Mouse (Mus musculus) brain, embryonic 14.5 days (tissue): Measurements from ENCODE around the gene Iqch.

Experiments
- CTCF ChIP-seq: fragments of 200-500 bp; IDR thresholded peaks from 2 replicates; pipeline ENCODE4 v1.5.1; 2012; ENCODE audit warnings: inconsistent platforms, mild to moderate bottlenecking, moderate library complexity, borderline replicate concordance; ENCODE audit not compliant: insufficient read depth, insufficient read length; ENCODE audit errors: extremely low read depth
- POLR2A ChIP-seq: fragments of 200-500 bp; IDR thresholded peaks from 2 replicates; pipeline ENCODE4 v1.6.1; 2012; ENCODE audit warnings: mild to moderate bottlenecking, inconsistent platforms, borderline replicate concordance; ENCODE audit not compliant: poor library complexity, insufficient read depth, insufficient read length, severe bottlenecking; ENCODE audit errors: extremely low read depth

DNA sequence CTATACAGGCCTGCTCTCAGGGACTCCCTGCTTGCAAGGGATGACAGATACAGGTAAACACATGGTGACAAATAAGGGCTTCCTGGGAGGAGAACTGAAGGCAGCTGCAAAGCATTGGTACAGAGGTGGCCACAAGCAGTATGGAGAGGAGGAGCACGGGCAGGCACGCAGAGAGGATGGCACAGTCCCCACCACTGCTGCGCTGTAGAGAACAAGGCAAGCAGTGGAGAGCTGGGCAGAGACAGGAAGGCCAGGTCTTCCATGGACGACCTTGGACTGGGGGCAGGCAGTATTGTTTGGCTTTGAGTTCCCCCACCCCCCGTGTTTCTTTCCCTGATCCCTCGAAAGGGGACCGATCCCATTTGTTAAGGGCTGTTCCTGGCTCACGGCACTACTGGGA, 42.8 kb upstream of the Iqch start:
- TF ChIP-seq CTCF (no peak), POLR2A (no peak)
